Mouse (Mus musculus) CD4-positive, CD25-positive, alpha-beta regulatory T cell, adult 2 months (primary cell): ENCODE results near the gene Icos.

Source experiments
- DNase-seq: peaks from one replicate; pipeline ENCODE4 v3.0.0-alpha.2; 2012; ENCODE audit warnings: low read depth, low spot score

Icos gene

GRCm38 (mm10) chr1:60961080-60961479, 16.6 kb upstream of the Icos start:
- DNase-seq = peak; percentile 81

GRCm38 (mm10) chr1:60962095-60962494, 15.6 kb upstream of the Icos start:
- DNase-seq = peak; percentile 41

DNA sequence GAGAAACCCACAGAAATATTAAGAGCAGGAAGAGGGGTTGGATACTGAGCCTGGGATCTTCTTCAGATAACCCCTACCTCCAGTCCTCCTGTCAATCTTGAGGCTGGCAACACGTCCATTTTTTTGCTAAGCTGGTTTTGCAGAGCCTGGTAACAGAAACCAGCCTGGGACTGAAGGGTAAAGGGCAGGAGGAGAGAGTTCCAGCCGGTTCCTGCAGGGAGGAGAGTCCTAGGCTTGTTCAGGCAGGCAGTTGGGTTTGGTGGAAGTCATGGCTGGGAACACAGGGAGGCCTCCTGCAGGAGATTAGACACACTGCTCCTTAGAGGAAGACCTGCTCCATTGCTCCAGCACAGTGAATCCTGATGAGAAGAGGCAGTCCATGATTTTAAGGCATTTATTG, 10.2 kb upstream of the Icos start:
- no peak for DNase-seq

DNA sequence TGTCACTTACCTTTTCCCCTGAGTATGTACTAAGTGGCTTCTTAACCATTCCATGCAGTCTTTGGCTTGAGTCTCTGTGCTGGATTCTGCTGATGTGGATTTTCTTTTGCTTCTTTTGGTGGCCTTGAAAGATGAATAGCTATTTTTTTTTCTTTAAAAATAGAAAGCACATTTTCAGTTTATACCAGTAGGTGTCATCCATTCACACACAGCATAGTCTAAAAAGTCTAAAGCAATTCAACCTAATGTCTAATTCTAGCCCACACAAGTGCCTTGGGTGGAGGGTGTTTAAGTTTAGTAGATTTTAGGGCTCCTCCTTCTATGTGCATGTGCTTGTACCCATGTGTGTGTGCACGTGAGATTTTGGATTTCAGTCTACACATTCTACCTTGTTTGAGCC, 6.9 kb upstream of the Icos start:
- DNase-seq = peak; percentile 44

DNA sequence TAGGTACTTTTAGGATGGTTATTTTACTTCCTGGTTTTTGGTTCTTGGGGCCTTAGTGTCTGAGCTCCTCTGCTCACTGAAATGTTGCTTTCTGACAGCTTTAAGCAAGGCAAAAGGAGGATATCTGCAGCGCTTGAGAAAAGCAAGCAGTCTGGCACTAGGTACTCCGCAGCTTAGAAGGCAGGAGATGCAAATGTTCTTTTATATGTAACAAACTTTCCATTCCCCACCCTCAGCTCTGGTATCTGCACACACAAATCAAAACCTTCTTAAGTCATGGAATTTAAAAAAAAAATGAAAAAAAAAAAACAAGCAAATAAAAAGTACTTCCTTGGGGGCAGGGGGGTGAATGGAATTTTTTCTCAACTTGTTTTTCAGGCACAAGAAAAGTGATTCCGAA, 3.5 kb upstream of the Icos start:
- DNase-seq = peak; percentile 68

DNA sequence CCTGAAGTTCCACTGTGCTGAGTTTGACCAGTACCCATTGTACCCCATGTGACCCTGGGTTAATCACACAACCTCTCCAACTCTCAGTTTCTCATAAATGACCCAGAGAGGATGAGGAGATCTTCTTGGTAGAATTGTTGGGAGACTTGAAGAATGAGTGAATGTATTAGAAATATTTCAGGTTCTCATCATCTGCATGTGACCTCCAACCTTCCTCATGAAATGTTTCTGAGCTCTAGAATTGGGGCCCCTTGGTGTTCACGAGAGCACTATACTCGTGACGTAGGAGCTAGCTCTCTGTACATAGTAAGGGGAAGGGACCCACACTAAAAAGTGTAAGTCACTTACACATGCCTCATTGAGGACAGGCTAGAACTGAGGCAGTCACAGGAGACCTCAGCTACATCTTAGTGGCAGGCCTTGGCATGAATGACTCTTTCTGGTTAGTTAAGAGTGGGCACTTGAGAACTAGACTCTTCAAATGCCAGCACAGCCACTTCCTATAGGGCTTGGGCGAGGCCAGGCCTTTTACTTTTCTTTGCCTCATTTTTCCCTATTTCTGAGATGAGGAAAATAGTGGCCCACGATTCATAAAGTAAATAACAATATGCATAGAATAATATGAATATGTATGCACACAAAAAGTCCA, 2.0 kb upstream of the Icos start:
- no peak for DNase-seq

DNA sequence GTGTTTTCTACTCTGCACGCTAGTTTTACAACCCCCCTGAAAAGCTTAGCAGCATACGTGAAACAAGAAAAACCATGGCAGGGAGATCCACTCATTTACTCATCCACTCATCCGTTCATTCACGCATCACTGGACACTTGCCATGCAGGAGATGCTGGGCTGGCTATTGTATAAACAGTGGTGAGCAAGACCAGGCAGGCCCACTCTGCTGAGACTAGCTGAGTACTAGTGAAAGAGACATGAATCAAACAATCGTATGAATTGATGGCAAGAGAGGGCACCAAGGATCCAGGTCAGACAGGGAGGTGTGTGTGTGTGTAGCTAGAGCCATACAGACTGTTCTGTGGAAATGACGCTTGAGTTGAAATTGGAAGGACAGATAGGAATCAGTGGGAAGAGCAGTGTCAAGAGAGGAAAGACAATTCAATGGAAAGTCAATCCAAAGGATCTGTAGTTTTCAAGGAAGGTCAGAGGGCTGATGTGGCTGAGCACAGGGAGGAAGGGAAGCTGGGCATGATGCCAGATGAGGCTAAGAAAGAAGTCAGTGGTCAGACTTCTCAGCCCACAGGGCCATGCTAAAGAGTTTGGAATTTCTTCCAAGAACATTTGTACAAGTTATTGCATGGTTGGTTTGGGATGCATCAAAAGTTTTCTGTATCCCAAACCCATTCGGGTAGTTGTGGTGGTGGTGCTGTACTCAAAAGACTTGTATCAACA, 1.6 kb downstream of the Icos start:
- DNase-seq = peak; percentile 34

DNA sequence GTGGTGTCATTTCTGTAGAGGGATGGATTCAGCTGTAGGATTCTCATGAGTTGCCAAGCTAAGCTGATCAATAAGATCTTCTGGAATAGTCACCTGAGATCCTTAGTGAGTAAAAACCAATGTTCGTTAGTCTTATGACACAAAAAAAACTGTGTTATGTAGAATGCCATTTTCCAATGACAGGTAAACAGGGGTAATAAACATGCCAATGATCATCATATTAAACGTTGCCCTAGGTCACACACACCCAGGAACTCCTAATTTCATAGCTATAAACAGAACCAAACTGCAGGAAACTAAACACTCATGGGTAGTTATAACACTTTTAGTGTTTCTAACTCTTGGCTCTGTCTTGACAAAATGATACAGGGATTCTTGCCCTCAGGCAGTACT, 2.1 kb downstream of the Icos start:
- no peak for DNase-seq

- DNase-seq = peak; percentile 59
These were observed 7.3 kb downstream of the Icos start for GRCm38 (mm10) chr1:60985075-60985474.

- DNase-seq = peak; percentile 56
These were observed 8.4 kb downstream of the Icos start for GRCm38 (mm10) chr1:60986141-60986540.

- no peak for DNase-seq
These were observed 11.4 kb downstream of the Icos start for GRCm38 (mm10) chr1:60989086-60989485.

- peak; percentile 59 for DNase-seq
These were observed 12.6 kb downstream of the Icos start for GRCm38 (mm10) chr1:60990305-60990704.

GRCm38 (mm10) chr1:60998008-60998557, 20.4 kb downstream of the Icos start:
- DNase-seq = no peak

DNA sequence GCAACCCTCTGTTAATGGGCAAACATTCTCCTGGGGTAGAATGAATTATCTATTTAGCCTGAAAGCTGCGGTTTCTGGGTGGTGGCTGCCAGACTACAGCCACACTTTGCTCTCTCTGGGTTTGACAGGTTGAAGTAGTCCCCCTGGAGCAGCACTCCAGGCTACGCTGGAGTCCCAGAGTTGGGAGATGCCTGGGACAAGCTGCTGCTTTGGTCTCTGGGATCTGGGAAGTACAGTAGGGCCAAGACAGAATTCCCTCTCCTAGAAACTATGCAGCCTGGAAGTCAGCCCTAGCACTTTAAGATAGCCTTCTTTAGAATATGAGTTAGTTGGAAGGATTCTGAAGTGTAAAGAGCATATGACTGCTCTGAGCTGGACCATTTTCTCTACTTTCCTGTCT, 21.0 kb downstream of the Icos start:
- no peak for DNase-seq

DNA sequence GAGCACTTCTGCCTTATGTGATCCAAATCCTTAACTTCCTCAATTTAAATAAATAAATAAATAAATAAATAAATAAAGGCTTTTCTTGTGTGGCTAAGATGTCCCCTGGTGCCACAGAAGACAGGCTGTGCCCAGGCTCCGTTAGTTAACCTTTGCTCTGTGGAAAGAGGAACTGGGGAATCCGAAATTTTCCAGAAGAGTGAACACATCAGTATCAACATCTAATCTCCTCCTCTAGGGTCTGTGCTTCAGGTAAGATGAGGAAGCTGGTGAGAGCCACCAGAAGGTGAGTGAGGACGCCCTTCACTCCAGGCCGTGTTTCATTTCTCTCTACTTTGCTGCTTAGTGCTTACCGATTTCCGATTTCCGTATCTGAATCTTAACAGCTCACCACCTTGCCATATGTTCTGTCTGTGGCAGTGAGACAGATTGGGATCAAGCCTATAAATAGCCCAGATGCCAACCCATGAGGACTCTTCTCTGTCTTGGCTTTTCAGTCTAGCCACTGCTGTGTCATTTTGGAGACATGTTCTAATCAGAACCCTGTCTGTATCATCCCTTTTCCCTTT, 24.1 kb downstream of the Icos start:
- DNase-seq = no peak

- DNase-seq = no peak
These were observed 28.5 kb downstream of the Icos start for GRCm38 (mm10) chr1:61006229-61006628.

DNA sequence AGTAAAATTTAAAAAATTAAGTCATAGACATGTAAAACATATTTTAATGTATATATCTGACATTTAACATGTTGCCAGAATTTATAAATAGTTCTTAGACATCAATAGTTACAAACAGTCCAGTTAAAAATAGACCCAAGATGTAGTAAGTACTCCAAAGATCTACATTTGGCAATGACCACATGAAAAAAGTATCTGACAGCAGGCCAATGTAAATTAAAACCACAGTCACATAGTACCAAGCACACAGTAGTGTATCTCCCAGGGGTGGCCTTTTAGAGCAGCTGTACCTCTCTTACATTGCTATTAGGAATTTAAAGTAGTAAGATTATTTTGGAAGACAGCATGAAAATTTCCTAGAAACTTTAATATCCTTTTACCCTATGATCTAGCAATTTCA, 29.8 kb downstream of the Icos start:
- no peak for DNase-seq

DNA sequence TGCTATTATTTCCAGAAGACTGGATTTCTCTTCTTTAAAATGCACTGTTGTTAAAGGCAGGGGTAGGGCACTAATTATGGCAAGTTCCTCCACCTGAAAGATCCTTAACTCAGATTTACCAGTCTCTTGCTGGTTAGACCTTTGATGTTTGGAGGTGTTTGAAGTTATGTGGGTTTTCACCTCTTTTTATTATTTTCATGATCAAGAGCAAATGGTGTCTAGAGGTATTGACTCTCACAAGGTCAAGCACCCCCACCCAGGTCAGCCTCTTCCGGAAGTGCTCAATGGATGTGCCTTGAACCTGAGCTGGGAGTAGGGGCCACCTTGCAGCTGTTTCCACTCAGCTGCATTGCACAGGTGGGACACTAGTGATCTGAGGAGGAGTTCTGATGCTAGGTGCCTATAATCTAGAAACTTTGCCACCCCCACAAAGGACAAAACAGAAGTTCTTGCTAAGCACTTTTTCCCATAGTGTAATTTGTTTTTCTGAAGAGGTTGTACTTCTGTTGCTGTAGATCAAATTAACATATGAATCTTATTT, 38.9 kb downstream of the Icos start:
- DNase-seq = peak; percentile 35

GRCm38 (mm10) chr1:61026712-61027111, 49.0 kb downstream of the Icos start:
- peak; percentile 50 for DNase-seq

DNA sequence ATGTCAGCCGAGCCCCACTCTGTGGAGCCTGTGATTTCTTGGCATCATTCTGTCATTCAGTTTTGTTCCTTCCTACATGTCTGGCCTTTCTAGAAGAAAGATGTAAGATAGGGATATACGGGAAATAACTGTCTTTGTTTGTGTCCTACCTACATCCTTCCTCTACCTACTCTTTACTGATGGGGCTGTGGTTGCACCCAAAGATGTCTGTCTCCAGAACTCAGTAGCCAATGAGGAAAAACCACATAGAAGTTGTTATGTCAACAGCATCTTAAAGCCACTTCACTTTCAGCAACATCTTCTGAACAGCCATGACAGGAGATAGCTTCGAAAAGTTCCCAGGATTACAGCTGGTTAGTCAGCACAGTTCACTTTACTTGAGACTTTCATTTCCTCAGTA, 49.8 kb downstream of the Icos start:
- peak; percentile 40 for DNase-seq

GRCm38 (mm10) chr1:61029919-61030318, 52.2 kb downstream of the Icos start:
- no peak for DNase-seq

- peak; percentile 50 for DNase-seq
These were observed 52.8 kb downstream of the Icos start for GRCm38 (mm10) chr1:61030532-61030931.

DNA sequence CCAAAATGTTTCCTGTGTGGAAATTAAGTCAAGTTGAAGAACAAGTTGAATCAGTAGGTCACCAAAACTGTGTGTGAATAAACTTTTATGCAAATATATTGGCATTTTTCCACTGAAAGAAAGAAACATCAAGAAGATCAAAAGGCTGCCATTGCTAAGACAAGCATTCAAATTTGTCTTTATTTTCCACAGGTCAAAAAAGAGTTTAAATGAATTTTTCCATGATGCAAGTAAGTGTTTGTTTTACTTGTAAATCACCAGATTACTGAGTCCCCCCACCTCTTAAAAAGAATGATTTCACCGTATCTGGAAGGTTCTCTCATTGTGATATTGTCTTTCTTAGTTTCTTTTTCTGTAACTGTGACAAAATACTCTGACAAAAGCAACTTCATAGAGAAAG, 57.5 kb downstream of the Icos start:
- DNase-seq = peak; percentile 46
